Mouse (Mus musculus): ENCODE measurements at regions not wholly inside any gene's neighbourhood (a gene's known extent, or its start where the extent isn't known, plus 50 kb on each side); places are given as distances from the start of the nearest gene placed in this dataset.

DNA sequence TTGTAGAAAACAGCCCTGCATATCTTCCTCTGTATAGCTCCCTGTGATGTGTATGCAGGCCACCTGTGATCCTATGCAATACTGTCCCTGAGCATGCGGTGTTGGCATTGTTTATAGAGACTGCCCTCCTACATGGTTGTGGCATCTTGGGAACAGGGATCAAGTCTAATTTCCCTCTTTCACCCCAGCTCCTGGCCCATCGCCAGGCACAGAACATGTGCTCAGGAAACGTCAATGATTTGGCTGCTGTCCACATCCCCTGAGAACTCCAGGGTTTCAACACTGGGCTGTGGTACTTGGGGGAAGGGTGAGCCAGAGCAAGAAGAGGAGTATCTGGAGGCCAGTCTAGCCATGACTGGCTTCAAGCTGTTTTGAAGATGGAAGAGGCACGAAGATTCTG lies 68.5 kb downstream of the Hoxc4 start:
- Histone ChIP-seq H3K4me1 (ENCODE audit: control insufficient read depth, insufficient read depth, low read length) (peaks cover 21% of the 10 kb centered on the region; the same call in 1 of the 2 replicates), H3K9ac (replicated peaks; ENCODE audit: low read depth, low read length) (no peak overlapping the region), H3K4me3 (ENCODE audit: low read depth, low read length) (no peak overlapping the region), H3K36me3 (ENCODE audit: control insufficient read depth, insufficient read depth, low read length) (no peaks in the 10 kb centered on the region), H3K4me2 (replicated peaks; ENCODE audit: low read depth, low read length) (no peak overlapping the region), H3K27ac (ENCODE audit: low read length) (no peak overlapping the region), H3K27me3 (ENCODE audit: control insufficient read depth, insufficient read depth, low read length) (peaks cover 12% of the 10 kb centered on the region; the same call in 1 of the 2 replicates), H3K9me3 (ENCODE audit: control insufficient read depth, low read depth, low read length) (no peaks in the 10 kb centered on the region)
- WGBS = 19% methylated on average over 4 of the region's 4 CpGs
- ATAC-seq (ENCODE audit: insufficient number of reproducible peaks, insufficient read depth, low FRiP score, low read depth) = peak; percentile 79

DNA sequence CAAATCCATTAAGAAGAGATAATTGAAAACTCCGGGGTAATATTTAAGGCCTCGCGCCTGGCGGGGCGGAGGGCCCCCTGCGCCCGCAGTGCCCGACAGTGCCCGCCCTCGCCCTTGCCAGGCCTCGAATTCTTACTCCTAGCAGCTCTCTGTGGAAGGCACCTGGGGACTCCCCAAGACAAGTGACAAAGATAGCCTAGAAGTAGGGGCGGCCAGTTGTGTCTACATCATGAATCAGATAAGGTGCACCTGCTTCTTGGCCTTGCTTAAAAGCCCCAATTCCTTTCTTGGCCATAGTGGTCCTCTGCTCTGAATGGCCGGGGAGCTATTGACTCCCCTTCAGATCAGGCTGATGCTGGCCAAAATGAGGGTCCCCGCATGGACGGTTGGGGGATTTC lies 67.9 kb downstream of the Hoxc4 start:
- Histone ChIP-seq H3K9ac (replicated peaks; ENCODE audit: low read depth, low read length) (no peak overlapping the region), H3K36me3 (ENCODE audit: control insufficient read depth, insufficient read depth, low read length) (no peaks in the 10 kb centered on the region), H3K4me2 (replicated peaks; ENCODE audit: low read depth, low read length) (peak overlapping the region; percentile 64), H3K27ac (ENCODE audit: low read length) (no peak overlapping the region), H3K4me1 (ENCODE audit: control insufficient read depth, insufficient read depth, low read length) (peaks cover 21% of the 10 kb centered on the region; the same call in 1 of the 2 replicates), H3K27me3 (ENCODE audit: control insufficient read depth, insufficient read depth, low read length) (peaks cover 12% of the 10 kb centered on the region; the same call in 1 of the 2 replicates), H3K9me3 (ENCODE audit: control insufficient read depth, low read depth, low read length) (no peaks in the 10 kb centered on the region), H3K4me3 (ENCODE audit: low read depth, low read length) (peak overlapping the region; percentile 22)
- no peak for ATAC-seq (ENCODE audit: insufficient number of reproducible peaks, insufficient read depth, low FRiP score, low read depth)
- 22% methylated on average over 15 of the region's 15 CpGs for WGBS

Data from stomach, embryonic 14.5 days (tissue).